Mouse (Mus musculus) megakaryocyte, embryonic 14.5 days (primary cell): ENCODE results near the gene Sbf1.

Source experiments
- FLI1 ChIP-seq: IDR thresholded peaks from 2 replicates; pipeline ENCODE4 v1.6.1; 2012; ENCODE audit warnings: low read length, inconsistent platforms, mixed read lengths
- GATA1 ChIP-seq: IDR thresholded peaks from 3 replicates; pipeline ENCODE4 v1.6.1; 2012; ENCODE audit warnings: mixed read lengths, low read length, inconsistent platforms, borderline replicate concordance

DNA sequence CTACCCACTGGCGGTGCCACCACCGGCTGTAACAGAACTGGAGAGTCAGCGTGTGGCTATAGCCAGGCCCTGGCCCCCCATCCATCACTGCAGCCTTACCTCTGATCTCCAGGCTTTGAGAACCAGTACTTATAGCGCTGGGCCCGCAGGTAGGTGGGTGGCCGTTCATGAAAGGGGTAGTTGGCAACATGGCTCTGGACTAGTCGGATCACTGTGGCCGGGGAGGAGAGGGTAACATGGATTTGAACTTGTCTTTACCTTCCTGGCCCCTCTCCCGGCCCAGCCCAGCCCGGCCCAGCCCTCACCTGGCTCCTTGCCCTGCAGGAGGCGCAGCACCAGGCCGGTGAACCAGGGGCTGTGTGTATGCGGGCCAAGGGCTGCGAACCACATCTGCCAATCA is 36.9 kb upstream of the Sbf1 start:
- TF ChIP-seq GATA1 (no peak), FLI1 (no peak)
